Mouse (Mus musculus): ENCODE measurements at regions not wholly inside any gene's neighbourhood (a gene's known extent, or its start where the extent isn't known, plus 50 kb on each side); places are given as distances from the start of the nearest gene placed in this dataset.

GRCm38 (mm10) chr10:45873805-45874780 is 296.5 kb downstream of the Hace1 start:
- TF ChIP-seq CTCF (IDR thresholded peaks at IDR 0.05; ENCODE audit: low read depth) (no peak), EP300 (IDR thresholded peaks at IDR 0.05; ENCODE audit: low read depth) (no peak)
